Mouse (Mus musculus) myocyte (in vitro differentiated cells): ENCODE results near the gene Pomc.

ENCODE experiments used
- CEBPB ChIP-seq: IDR thresholded peaks from 2 replicates; pipeline ENCODE4 v1.6.1; 2011; ENCODE audit warnings: mild to moderate bottlenecking, moderate library complexity; ENCODE audit not compliant: poor library complexity, insufficient read depth, severe bottlenecking
- MAX ChIP-seq: IDR thresholded peaks from one replicate; pipeline ENCODE4 v1.6.1; 2011; ENCODE audit warnings: low read depth, mild to moderate bottlenecking, control low read depth
- MYOD1 ChIP-seq, 3 experiments: IDR thresholded peaks; one replicate each; pipeline ENCODE4 v1.6.1; 2011; ENCODE audit warnings: control low read depth in 2 of 3, low read depth in 2 of 3, mild to moderate bottlenecking in 2 of 3, moderate library complexity in 1 of 3; ENCODE audit not compliant: insufficient read length in 2 of 3, control insufficient read depth in 1 of 3
- POLR2A ChIP-seq: IDR thresholded peaks from one replicate; pipeline ENCODE4 v1.6.1; 2011; ENCODE audit warnings: low read depth, mild to moderate bottlenecking, control low read depth, moderate library complexity; ENCODE audit not compliant: insufficient read length
- USF1 ChIP-seq: IDR thresholded peaks from one replicate; pipeline ENCODE4 v1.6.1; 2011; ENCODE audit warnings: low read depth, mild to moderate bottlenecking, control low read depth, moderate library complexity

DNA sequence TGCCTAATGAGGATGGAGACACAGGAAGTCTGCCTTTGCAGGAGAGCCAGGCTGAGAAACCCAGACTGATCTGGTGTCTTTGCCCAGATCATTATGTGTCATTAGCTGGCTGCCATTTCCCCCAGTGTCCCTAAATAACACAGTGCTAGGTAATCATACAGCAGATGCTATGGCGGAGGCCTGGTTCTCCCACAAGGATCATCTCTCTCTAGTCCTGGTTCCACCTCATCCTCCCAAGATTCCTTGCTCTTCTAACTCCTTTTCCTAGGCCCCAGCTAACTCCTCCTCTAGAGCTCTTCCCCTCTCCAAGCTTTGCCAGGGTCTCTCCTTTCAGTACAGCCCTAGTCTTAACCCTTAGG, 26.2 kb downstream of the Pomc start:
- TF ChIP-seq POLR2A = no peak
- TF ChIP-seq USF1 = no peak
- TF ChIP-seq CEBPB = no peak
- TF ChIP-seq MAX = no peak
- TF ChIP-seq MYOD1 (IDR thresholded peaks at IDR 0.05; ENCODE audit: control insufficient read depth in 1 of 3, insufficient read length in 2 of 3, low read depth in 2 of 3) = no peak
